In the genomic region with DNA sequence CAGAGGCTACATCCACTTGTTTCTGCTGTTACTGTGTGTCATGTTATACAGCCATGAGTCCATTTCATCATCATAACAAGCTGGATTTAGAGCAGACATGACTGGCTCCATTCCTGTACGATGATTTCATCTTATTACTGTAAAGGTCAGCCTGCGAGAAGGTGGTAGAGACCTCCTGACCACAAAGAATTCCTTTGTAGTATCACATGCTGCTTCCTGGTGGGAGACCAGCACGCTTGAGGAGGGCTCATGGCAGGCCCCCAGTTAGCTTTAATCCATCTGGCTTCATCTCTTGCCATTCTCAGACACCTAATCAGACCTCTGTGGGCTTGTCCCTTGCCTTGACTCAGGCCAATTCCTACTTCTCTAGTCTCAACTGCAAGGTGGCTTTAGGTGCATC, we compare ENCODE assay signal across 21 mouse cellular contexts.
A peak's percentile ranks its signal among the peaks of the same experiment; 100 is the strongest.
DNase-seq lines count a peak whose midpoint lies in the region; ATAC-seq and TF ChIP-seq lines count a peak whose summit lies in the region.
"Had no signal": no experiment of that assay in that cellular context is flagged by ENCODE, and none has a peak within 500 bp of the region (broad histone marks: within the 10 kb centered on the region; RNA-seq: fewer than 3 reads in every experiment).

No protein-coding gene starts in this region.

- no peak for TF ChIP-seq CTCF in Patski (IDR thresholded peaks at IDR 0.05)

- peak; percentile 20 for DNase-seq in 3T3-L1 (ENCODE audit: low read depth, low spot score)
- peak; percentile 76 for DNase-seq in Muller cell, postnatal 12 days (ENCODE audit: inconsistent ontology term)
- DNase-seq in Patski (ENCODE audit: low read depth, low spot score): peak; percentile 92
- no peak for DNase-seq in left cerebral cortex, adult 18-20 months (ENCODE audit: low spot score in 2 of 2)
- DNase-seq: adrenal gland, adult 8-10 months; adrenal gland, postnatal 14 days; adrenal gland, postnatal 36 days; B cell, adult 2 months; cerebellum, adult 11-12 months; cerebellum, adult 8-10 months; cerebellum, adult 9-11 months; cerebellum, postnatal 14 days; cerebellum, postnatal 36 days; embryo, embryonic 11 days had no signal

- peak; percentile 63 for ATAC-seq in Patski
- ATAC-seq in megakaryocyte, adult 5-6 weeks (ENCODE audit: poor library complexity, severe bottlenecking): no peak
- ATAC-seq: CD4-positive, CD25-positive, alpha-beta regulatory T cell, adult 4 months; forebrain, embryonic 14.5 days; forebrain, embryonic 16.5 days had no signal

- CTCF ChIA-PET in Patski (lab: Charles Lee): interaction anchor here (0.9 to 2.0 kb wide), 6 partner anchors 16 to 87 kb away, joined by 3 to 5 read pairs (median 3); no protein-coding TSS in a partner anchor

- H3K27me3 ChIP-seq in Patski: no peaks in the 10 kb centered on the region
- H3K27me3 ChIP-seq: embryonic facial prominence, embryonic 13.5 days; embryonic facial prominence, embryonic 15.5 days; forebrain, embryonic 12.5 days had no signal

- in situ Hi-C loops in Patski (cut with MboI; ENCODE audit: low pct_unique_long_range_greater_than_20kb): no loop called here

- POLR2A ChIA-PET in Patski (lab: Charles Lee): interaction anchor here (0.6 to 1.5 kb wide), 4 partner anchors 25 to 241 kb away, joined by 3 to 4 read pairs (median 4); no protein-coding TSS in a partner anchor

Comparison
In these comparisons a context has a peak if more than half of its experiments do, and no peak if none do; other contexts are left out.
1. DNase-seq: peak in 3T3-L1 (single experiment), Muller cell, postnatal 12 days (single experiment) and Patski (single experiment); none in left cerebral cortex, adult 18-20 months (0 of 2).